In genomic region chr2:178544411-178544810, GRCm38 (mm10) we compare ENCODE assay signal across 25 mouse cellular contexts.
DNase-seq lines count a peak whose midpoint lies in the region; ATAC-seq and TF ChIP-seq lines count a peak whose summit lies in the region.
"Had no signal": no experiment of that assay in that cellular context is flagged by ENCODE, and none has a peak within 500 bp of the region (broad histone marks: within the 10 kb centered on the region; RNA-seq: fewer than 3 reads in every experiment).

No protein-coding gene starts in this region.

- no peaks in the 10 kb centered on the region for H3K9me3 ChIP-seq in midbrain, embryonic 11.5 days (ENCODE audit: control insufficient read depth, low read length)
- no peaks in the 10 kb centered on the region for H3K9me3 ChIP-seq in midbrain, embryonic 15.5 days
- H3K9me3 ChIP-seq: embryonic facial prominence, embryonic 13.5 days; embryonic facial prominence, embryonic 15.5 days; forebrain, embryonic 10.5 days; forebrain, embryonic 12.5 days had no signal

- H3K4me2 ChIP-seq in midbrain, embryonic 11.5 days, result no peak overlapping the region
- no peak overlapping the region for H3K4me2 ChIP-seq in midbrain, embryonic 15.5 days
- H3K4me2 ChIP-seq: embryonic facial prominence, embryonic 13.5 days; embryonic facial prominence, embryonic 15.5 days; forebrain, embryonic 12.5 days had no signal

- no peaks in the 10 kb centered on the region for H3K36me3 ChIP-seq in midbrain, embryonic 11.5 days (ENCODE audit: control insufficient read depth, insufficient read depth, low read length)
- H3K36me3 ChIP-seq in midbrain, embryonic 15.5 days (replicated peaks), result no peaks in the 10 kb centered on the region
- H3K36me3 ChIP-seq: embryonic facial prominence, embryonic 13.5 days; embryonic facial prominence, embryonic 15.5 days; forebrain, embryonic 10.5 days; forebrain, embryonic 12.5 days; G1E had no signal

- peak; percentile 53 for DNase-seq in midbrain, embryonic 11.5 days (ENCODE audit: low spot score, missing footprints)
- DNase-seq in T-cell, adult 2 months (ENCODE audit: low spot score), result no peak
- DNase-seq: adrenal gland, adult 2 months; adrenal gland, postnatal 10 days; adrenal gland, postnatal 25 days; B cell, adult 2 months; cerebellum, adult 11-12 months; cerebellum, adult 2 months; cerebellum, adult 9-10 months; cerebellum, postnatal 10 days; cerebellum, postnatal 25 days; embryo, embryonic 11 days had no signal

- ATAC-seq in midbrain, embryonic 11.5 days (ENCODE audit: low FRiP score), result no peak
- no peak for ATAC-seq in midbrain, embryonic 15.5 days (replicated peaks)
- peak; percentile 63; the same call in 1 of the 2 replicates for ATAC-seq in megakaryocyte-erythroid progenitor cell, adult 5-6 weeks (replicated peaks; ENCODE audit: low FRiP score, low TSS enrichment, poor library complexity, severe bottlenecking)
- ATAC-seq: CD4-positive, CD25-positive, alpha-beta regulatory T cell, adult 4 months; forebrain, embryonic 14.5 days; forebrain, embryonic 16.5 days; Patski had no signal

- TF ChIP-seq POLR2A in bone marrow, adult 2 months (IDR thresholded peaks at IDR 0.05; ENCODE audit: borderline replicate concordance, control insufficient read depth, low read depth, low read length), result no peak

- no peak overlapping the region for H3K4me3 ChIP-seq in midbrain, embryonic 11.5 days (ENCODE audit: low read depth, low read length)
- no peak overlapping the region for H3K4me3 ChIP-seq in midbrain, embryonic 15.5 days
- H3K4me3 ChIP-seq in bone marrow, adult 2 months (replicated peaks; ENCODE audit: control insufficient read depth, low read depth, low read length), result no peak overlapping the region
- H3K4me3 ChIP-seq: embryonic facial prominence, embryonic 13.5 days; embryonic facial prominence, embryonic 15.5 days; erythroblast, embryonic 14.5 days; forebrain, embryonic 10.5 days; forebrain, embryonic 12.5 days had no signal

- H3K27ac ChIP-seq in midbrain, embryonic 11.5 days (ENCODE audit: low read depth, low read length), result no peak overlapping the region
- H3K27ac ChIP-seq in midbrain, embryonic 15.5 days, result no peak overlapping the region
- peak overlapping the region; percentile 46 for H3K27ac ChIP-seq in bone marrow, adult 2 months (ENCODE audit: control insufficient read depth, insufficient read depth, low read depth, low read length, poor library complexity)
- H3K27ac ChIP-seq: embryonic facial prominence, embryonic 13.5 days; embryonic facial prominence, embryonic 15.5 days; forebrain, embryonic 10.5 days; forebrain, embryonic 12.5 days had no signal

- peaks cover 5% of the 10 kb centered on the region; the same call in 1 of the 2 replicates for H3K4me1 ChIP-seq in midbrain, embryonic 11.5 days (ENCODE audit: control insufficient read depth, insufficient read depth, low read length)
- peaks cover 5% of the 10 kb centered on the region; the same call in 1 of the 2 replicates for H3K4me1 ChIP-seq in midbrain, embryonic 15.5 days
- peaks cover 10% of the 10 kb centered on the region for H3K4me1 ChIP-seq in bone marrow, adult 2 months (ENCODE audit: control insufficient read depth, insufficient read depth, low read length)
- H3K4me1 ChIP-seq: embryonic facial prominence, embryonic 15.5 days had no signal

- TF ChIP-seq CTCF in bone marrow, adult 2 months (IDR thresholded peaks at IDR 0.05; ENCODE audit: control insufficient read depth, insufficient read depth, low read length), result no peak

- H3K9ac ChIP-seq in midbrain, embryonic 11.5 days (ENCODE audit: low read length), result no peak overlapping the region
- no peak overlapping the region for H3K9ac ChIP-seq in midbrain, embryonic 15.5 days
- H3K9ac ChIP-seq: embryonic facial prominence, embryonic 13.5 days; embryonic facial prominence, embryonic 15.5 days; forebrain, embryonic 12.5 days had no signal

- H3K27me3 ChIP-seq in midbrain, embryonic 11.5 days (ENCODE audit: control insufficient read depth, insufficient read depth, low read length), result no peaks in the 10 kb centered on the region
- H3K27me3 ChIP-seq in midbrain, embryonic 15.5 days (replicated peaks), result no peaks in the 10 kb centered on the region
- H3K27me3 ChIP-seq: embryonic facial prominence, embryonic 13.5 days; forebrain, embryonic 12.5 days had no signal

- 76% methylated on average over 1 of the region's 1 CpGs for WGBS in midbrain, embryonic 11.5 days
- WGBS in midbrain, embryonic 15.5 days, result 85% methylated on average over 1 of the region's 1 CpGs
- WGBS in bone marrow, adult 2 months, result 59% methylated on average over 1 of the region's 1 CpGs
